Mouse (Mus musculus) lung, adult 18-20 months (tissue): ENCODE measurements around the gene Rasd1.

Experiments used
- DNase-seq, 2 experiments: peaks; one replicate each; pipeline ENCODE4 v3.0.0; 2022; ENCODE audit warnings: mixed read lengths in 2 of 2

The Rasd1 gene

DNA sequence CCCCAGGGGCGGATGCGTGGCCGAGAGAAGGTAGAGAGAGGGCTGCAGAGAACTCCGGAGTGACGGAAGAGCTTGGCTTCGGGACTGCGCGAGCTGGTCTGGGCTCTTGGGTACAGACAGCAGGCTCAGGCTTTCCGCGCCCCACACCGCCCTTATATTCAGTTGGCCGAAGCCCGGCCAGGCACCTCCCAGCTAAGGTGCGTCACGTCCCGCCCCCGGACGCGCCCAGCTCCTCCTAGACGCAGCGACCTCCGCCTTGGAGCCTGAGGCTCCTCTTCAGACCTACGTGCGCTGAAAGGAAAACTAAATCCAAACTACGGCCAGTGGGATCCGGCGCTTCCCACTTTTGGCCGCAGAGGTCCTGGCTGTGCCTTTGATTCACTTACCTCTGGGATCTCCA is at the start of gene Rasd1:
Rasd1 (minus strand) TSS at position 127 of the 400 bp plus-strand sequence.
- DNase-seq: peak; percentile 92 to 95

DNA sequence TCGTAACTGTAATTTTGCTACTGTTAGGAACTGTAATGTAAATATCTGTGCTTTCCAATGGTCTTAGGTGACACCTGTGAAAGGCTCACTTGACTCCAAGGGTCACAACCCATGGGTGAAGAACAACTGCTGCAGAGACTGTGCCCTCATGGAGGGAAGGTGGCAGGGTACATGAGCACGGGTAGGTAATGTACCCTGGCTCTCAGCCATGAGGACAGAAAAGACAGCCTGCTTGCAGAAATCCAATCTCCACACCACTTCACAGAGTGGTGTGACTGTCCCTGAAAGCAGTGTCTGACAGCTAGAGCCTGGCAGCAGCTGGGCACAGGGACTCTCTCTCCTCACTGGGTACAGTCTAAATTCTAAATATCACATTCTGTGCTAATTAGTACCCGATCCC is 46.8 kb upstream of the Rasd1 start:
- no peak for DNase-seq

DNA sequence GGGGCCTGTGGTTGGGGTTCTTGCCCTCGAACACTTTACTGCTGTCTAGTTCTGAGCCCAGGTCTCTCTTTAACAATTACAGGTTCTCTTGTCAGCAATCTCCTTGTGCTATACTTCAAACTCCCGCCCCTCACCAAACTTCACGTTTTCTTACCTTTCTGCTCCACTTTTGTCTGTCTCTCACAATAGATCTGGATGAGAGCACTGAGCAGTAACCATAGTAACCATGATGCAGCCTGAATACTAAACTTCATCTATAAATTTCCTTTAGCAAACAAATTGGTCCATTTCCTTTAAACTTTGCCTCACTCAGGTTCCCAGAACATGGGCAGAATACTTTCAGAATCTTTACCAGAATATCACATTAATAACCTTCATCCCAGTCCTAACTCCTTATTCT is 44.7 kb upstream of the Rasd1 start:
- no peak for DNase-seq

DNA sequence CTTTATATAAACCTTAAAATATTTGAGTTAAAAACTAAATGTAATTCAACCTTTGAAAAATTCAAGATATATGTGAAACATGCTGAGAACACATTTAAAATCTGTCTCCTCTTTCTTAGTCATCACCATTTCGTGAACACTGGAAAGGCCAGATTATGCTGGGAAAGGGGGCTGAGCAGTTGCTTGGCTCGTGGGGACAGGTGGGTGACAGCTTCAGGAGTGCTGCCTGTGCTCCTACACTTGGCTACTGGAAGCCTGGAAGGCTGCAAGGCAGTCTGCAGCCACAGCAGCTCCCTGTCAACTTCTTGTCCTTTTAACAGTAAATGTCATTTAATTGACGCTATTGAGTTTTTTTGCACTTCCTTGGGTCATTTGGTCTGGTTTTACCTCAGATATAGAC is 41.1 kb upstream of the Rasd1 start:
- DNase-seq: no peak

DNA sequence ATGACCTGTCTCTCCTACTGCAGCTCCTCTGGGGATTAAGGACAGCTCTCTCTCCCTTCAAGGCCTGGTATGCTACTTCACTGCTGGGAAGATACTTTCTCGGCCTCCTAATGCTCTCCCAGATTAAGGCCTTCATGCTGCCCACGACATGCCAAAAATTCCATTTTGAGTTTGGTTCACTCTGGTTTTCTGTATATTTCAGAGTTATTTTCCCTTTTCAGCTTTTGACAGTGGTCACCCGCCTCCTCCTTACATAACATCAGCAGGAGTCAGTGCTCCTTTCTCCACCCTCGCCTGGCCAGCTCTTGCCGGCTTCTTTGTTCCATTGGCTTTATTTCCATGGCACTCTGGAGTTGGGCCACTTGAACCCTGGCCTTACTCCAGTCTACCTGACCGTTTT is 40.0 kb upstream of the Rasd1 start:
- no peak for DNase-seq

DNA sequence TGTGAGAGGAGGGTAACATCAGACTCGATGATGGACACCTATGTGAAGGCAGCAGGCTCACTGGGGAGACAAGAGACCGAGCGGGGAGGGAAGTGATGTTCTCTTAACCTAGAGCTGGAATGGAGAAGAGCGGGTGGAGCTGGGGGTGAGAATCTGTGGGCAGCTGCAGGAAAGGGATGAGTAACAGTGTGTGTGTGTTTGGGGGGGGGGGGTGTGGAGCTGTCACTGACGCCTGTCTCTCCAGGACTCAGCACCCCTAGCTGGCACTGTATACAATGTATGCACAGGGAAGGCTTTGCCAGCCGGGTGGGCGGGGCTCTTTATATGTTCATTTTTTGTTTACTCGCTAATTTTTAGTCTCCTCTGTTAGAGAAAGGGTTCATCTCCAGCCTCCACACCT is 39.1 kb upstream of the Rasd1 start:
- DNase-seq: no peak

DNA sequence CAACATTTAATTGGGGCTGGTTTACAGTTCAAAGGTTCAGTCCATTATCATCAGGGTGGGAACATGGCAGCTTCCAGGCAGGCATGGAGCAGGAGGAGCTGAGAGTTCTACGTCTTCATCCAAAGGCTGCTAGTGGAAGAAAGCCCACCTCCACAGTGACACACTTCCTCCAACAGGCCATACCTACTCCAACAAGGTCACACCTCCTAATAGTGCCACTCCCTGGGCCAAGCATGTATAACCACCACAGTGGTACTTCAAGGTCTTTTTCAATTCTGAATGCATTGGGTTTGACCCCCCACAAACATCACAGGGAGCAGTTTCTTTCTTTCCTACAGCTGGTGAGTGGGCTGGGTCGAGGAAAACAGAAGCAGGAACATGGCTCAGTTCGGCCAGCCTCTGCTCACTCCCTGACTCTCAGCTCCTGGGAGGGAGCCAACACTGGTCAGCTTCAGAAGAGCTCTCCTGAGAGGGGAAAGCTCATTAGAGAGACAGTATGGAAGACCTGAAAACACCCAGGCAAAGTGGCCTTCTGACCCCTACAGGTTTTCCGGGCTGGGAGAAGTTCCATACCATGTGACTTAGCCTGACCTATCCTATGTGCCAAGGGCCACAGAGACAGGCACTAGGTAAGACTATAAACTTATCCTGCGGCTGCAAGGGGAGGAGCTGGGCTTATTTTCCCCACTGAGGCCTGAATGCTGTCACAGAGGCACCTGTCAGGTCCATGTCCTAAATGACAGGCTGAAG is 36.7 kb upstream of the Rasd1 start:
- DNase-seq: no peak

DNA sequence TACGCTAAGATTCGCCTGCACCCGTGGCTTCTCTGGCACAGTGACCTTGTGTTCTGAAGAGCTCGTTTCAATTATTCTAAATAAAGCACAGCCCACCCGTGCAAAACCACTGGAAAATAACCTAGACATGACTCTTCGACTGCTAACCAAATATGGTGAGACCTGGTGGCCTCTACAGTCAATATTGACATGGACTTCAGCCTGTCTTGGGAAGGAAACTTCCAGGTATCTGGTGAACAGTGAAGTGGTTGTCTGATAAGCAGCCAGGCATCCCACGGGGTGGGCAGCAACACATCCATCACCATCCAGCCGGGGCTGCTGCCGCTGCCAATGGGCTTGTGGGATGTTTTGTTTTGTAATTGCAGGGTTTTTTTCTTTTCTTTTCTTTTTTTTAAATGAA is 29.6 kb upstream of the Rasd1 start:
- no peak for DNase-seq

DNA sequence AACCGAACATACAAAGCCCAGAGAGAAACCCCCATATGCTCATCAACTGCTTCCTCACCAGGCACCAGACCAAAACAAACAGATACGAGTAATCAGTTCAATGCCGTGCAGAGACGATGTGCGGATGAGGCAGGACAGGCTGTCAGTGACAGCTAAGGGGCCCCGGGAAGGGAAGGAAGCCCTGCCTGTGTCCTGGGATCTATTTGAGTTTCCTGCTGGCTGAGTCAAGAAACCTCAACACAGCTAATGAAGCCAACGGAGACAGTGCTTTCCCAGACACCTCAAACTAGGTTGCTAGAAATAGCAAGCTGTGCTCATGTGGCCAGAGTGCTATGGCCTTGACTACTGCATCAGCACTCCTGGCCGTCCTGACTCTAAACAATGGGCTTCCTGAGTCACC is 26.6 kb upstream of the Rasd1 start:
- DNase-seq: peak; percentile 12 to 47

DNA sequence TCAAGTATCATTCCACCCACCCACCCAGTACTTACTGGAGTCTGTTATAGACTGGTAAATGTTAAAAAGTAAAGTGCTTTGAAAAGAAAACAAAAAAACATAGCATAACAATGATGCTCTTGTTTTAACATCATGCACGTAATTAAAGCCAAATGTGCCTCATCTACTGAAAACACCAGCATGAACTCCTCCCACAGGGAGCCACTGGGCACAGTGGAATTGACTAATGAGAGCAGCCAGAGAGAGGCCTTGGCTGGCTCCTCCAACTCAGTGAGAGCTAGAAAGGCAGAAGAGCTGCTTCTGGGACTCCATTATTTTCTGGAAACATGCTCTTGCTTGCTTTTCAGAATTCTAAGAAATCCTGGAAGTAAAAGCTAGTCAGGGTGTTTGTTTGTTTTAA is 24.7 kb upstream of the Rasd1 start:
- DNase-seq: no peak

DNA sequence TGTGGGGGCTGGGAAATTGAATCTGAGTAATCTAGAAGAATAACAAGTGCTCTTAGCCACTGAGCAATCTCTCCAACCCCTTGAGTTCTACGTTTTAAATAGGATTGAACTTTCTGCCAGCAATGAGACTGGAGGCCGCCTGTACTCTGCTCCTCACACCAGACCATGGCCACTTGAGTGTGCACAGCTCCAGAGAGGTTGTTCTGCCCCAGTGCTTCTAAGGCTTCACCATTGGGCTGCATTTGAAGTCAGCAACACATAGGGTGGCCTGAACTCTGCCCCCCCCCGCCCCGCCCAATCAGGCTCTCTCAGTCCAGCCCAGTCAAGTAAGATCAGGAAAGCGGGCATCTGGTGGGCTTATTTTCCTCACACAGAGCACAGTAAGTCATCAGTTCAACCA is 13.1 kb upstream of the Rasd1 start:
- DNase-seq: no peak

DNA sequence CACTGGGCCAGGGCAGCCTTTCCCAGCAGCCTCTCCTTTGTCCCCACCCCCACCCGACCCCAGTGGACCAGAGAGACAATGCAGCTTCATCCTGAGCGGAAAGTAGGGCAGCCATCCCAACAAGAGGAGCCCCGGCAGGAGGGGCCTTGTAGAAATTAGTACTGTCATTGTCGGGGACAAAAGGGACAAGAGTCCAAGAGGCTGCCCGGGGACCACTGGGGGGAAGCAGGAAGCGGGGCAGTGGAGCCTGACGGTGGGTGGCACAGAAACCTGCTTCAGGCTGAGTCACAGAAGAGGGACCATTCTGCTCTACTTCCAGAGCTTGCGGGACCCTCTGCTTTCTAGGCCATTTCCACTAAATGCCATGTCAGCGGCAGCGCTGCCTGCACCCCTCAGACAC is 10.5 kb upstream of the Rasd1 start:
- no peak for DNase-seq

DNA sequence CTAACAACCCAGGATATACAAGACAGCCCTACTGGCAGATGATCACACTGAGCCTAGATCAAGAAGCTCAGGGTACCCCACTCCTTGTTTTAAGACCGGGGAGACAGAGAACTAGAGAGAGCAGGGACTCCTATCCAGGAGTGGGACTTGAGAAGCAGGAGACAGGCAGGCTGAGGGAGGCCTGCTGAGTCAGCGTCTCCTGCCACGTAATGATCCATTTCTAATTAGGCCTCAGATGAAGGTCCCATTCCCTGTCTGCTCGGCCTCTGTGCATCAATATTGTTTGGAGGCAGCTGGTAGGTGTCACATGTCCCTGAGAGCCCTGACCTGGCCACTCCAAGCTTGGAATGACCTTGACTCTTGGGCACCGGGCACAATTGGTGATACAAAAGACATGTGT is 8.6 kb upstream of the Rasd1 start:
- DNase-seq: no peak

DNA sequence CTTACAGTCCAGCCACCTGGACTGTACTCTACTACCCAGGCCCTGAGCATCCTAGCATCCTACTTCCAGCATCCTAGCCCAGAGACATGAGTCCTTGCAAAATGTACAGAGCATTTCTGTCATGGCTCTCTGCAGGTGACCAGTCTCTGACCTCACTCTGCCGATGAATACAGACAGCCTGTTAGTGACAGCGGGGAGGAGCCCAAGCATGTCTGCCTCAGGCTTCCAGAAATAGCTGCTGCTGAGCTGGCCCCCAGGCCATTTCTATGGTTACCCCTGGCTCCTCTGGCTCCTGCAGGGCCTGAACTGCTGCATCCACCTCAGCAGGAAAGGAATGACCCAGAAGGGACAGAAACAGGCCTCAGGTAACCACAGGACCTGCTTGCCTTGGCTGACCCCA is 6.9 kb upstream of the Rasd1 start:
- DNase-seq: no peak

DNA sequence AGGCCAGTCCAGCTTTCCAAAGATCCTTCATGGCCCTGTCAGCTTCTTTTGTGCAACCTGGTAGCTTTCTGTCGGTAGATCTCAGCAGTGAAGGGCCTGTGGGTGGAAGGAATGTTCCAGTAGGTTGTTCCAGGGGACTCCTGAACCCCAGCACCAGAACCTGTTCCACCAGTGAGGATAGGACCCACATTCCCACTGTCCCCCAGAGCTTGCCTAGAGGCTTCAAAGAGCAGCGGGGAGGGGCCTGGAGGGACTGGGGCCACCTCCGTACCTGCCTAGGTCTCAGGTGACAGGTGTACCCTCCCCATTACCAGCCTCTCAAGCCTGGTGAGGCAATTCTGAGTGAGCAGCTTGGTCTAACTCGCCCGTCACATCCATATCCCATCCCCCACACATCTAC is 6.0 kb upstream of the Rasd1 start:
- no peak for DNase-seq

DNA sequence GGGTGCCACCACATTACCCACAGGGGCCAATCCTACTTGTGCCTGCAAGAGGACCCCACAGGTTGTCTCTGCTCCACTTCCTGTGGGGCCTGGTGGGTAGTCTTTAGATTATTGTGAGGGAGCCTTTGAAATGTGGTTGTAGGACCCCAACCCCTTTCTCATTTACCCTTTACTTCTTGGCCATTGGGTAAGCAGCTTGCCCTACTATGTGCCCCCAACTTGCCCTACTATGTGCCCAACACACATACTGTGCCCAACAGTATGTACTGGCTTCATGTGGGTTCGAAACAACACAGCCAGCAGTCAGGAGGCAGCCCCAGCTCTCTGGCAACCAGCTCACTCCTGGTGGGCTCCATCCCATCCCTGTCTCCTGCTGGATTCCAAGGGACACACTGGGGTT is 3.0 kb upstream of the Rasd1 start:
- DNase-seq: no peak

DNA sequence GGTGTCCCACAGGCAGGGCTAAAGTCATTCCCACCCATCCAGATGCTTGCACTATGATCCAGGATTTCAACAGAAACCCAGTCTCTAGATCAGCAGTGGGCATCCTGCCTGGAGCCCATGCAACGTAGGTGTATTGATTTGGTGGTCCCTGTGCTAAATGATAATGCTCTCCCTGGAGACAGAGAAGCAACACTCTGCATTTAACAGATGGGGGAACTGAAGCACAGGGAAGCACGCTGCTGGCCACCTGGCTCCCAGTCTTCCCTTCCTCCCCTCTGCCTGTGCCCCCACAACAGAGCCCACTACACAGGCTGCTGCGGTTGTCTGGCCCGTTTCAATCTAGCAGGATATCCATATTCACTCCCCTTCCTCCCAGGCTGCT is 1.3 kb upstream of the Rasd1 start:
- no peak for DNase-seq

DNA sequence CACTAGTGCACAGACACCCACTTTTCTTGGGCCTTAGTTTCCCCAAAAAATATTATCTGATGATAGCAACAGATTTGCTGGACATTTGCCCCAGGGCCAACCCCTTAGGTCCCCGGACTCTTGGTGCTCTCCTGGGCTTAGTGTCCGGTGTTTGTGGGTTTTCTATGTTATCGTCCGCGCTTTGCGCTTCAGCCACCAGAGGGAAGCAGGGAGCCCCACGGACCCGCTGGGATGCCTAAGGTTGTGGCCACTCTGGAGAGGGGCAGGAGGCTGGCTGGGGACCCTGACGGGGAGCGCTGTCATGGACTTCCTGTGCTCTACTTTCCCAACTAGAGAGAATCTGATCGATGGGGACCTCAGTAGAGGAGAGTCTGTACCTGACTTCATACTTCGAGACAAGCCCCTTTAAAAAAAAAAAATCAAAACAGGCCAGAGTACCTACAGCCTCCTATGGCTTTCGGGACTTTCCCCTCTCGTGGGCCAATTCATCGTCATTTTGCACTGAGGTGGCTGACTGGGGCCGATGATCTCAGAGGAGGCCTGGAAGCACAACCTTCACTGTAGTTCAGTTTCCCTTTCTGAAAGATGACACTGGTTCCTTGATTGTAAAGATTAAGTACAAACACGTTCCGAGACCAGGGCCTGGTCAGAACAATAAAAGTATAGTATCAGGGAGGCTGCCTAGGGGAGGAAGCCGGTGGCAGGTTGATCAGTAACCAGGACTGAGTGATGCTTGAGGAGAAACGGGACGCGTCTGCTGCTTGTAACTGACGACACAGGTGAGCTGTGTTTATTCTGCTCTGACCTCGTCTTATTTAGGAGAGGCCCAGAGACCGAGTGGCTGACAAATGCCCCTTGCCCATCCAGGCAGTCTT is 720 bp upstream of the Rasd1 start:
- peak; percentile 80 to 83 for DNase-seq

DNA sequence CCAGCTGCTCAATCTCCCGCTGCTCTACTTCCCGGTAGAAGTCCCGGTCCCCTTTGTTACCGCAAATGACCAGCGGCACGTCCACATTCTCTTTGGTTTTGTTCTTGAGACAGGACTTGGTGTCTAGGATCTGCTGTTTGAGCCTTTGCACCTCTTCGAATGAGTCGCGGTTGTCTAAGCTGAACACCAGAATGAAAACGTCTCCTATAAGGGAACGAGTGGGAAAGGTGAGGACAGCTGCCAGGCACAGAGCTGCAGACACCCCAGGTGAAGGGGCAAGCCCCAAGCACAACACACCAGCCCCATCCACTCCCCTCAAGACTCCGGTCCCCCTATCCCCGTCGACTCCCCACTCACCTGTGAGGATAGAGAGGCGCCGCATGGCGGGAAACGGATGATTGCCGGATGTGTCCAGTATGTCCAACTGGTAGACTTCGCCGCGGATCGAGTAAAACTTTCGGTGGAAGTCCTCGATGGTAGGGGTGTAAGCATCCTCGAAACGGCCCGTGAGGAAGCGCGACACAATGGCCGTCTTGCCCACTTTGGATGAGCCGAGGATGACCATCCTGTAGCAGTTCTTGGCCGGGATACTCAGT is 483 bp downstream of the Rasd1 start:
- DNase-seq: peak in 1 of 2 experiments; percentile 31

DNA sequence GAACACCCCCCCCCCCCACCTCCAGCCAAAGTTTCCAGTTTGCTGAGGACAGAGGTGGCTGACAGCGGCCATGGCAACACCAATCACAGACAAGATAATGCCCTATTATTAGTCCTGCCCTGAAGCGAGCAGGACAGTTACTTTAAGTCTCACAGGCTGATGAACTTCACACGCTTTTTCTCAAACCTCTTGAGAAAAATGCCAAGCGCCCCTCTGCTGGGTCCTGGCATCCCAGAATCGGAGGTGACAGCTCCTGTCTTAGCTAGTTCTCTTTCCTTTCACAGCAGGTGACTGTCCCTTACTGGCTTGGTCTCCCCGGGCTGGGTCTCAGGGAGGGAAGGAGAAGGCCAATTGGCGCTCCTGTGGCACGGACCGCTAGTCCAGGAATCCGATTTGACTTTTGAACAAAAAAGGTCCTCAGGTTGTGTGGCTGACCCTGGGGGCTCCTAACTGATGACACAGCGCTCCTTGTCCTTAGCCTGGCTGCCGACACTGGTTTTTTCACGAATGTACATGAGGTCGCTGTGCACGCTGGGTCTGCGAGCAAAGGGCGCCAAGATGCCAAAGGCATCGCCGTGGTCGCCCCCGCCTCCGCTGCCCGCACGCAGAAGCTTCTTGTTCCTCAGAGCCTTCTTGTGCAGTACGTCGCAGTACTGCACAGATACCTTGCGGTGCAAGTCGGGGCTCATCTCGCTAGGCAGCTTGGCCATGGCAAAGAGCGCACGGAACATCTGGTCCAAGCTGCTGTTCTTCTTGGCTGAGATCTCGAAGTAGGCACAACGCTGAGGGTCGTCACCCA is 1.2 kb downstream of the Rasd1 start:
- DNase-seq: no peak

DNA sequence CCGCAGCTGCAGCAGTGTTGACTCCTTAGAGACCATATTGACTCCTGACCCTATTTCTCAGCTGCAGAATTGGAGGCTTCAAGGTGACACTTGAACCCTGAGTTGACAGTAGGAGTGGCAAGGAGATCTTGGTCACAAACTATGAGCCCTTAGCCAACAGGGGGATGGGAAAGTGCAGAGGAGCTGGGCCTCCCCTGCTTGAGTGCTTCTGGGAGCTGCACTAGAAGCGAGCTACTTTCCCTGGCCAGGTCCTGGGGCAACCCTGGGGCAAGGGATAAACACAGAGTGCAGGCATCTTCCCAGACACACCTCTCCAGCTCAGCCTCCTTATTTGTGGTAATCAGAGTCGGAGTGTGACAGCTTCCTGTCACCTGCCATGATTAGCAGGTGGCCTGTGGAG is 2.2 kb downstream of the Rasd1 start:
- DNase-seq: peak; percentile 35 to 58

DNA sequence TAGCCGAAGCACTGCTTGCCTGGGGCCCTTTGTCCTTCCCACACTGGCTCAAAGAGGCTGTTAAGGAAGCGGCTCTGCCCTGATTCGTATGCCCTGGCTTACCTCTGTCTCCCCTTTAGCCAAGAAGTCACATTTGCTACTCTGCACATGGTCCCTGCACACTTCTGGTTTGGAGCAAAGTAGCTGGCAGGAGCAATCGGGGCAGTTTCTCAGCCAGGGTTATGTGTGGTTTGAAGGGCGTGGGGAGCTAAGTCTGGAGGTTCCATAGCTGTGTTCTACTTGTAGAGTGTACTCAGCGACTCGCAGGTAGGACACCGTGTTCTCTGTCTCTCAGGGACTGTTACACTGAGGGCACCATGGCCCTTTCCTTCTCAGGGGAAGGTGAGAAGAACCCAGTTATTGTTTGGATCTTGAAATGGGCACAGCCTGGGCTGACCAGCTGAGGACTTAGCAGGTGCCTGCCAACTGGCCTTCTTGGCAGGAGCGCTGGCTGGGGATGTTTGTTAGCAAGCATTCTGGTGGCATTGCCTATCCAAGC is 3.3 kb downstream of the Rasd1 start:
- DNase-seq: peak; percentile 68 to 82
